Mouse (Mus musculus): Measurements from ENCODE around the gene Il12rb1.
"Not testable (repeated sequence)": the region's sequence is repeated elsewhere in the genome, so short reads cannot be mapped to it uniquely, and the experiment has no call there.

The Il12rb1 gene

DNA sequence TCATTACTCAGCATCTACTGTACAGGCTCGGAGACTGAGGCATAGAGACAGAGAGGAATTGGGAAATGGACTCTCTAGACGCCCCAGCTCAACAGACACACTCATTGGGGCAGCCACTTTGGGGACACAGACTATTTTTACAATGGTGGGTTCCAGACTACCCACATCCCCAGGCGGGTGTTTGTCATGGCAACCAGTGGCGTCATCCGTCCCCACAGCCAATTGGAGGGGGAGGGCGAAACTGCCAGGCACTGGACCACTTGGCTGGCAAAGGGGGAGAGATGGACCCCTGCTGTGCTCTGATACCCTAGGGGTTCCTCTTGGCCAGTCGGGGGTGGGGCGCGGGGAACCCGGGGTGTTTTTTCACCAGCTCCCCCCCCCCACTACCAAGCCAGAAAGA is 7.6 kb upstream of the Il12rb1 start:
- DNase-seq (ENCODE audit: low spot score): no peak

DNA sequence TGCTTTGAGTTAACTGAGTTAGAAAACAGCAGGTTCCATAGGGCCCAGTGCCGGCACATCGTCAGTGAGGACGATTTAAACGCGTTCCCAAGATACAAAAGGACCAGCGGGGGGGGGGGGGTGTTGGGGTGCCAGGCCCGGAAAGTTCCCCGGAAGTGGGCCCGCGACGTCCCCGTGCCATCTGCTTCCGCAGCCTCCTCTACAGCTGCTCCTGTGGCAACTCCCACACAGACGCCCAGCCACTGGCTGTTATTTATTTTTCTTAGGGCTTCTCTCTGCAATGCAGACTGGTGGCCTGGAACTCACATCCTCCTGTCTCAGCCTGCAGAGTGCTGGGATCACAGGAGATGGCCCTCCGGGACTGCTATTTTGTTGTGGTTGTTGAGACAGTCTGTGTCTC is 7.1 kb upstream of the Il12rb1 start:
- DNase-seq (ENCODE audit: low spot score): no peak

DNA sequence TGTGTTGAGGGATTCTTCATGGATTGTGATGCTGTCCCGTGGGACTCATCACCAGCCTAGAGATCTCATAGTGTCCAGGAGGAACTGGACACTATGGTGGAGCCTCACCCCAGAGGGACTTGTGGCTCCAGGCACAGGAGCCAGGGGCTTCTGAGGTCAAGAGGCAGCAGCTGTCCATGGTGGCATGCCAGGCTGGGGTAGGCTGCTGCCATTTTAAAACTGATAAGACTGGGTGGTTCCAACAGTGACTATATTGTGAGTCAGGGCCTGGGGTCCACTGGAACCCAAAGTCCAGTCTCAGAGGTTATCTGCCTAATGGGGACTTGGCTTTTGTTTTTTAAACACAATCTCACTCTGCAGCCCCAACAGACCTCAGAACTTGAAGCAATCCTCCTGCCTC is 6.4 kb upstream of the Il12rb1 start:
- no peak for DNase-seq (ENCODE audit: low spot score)

DNA sequence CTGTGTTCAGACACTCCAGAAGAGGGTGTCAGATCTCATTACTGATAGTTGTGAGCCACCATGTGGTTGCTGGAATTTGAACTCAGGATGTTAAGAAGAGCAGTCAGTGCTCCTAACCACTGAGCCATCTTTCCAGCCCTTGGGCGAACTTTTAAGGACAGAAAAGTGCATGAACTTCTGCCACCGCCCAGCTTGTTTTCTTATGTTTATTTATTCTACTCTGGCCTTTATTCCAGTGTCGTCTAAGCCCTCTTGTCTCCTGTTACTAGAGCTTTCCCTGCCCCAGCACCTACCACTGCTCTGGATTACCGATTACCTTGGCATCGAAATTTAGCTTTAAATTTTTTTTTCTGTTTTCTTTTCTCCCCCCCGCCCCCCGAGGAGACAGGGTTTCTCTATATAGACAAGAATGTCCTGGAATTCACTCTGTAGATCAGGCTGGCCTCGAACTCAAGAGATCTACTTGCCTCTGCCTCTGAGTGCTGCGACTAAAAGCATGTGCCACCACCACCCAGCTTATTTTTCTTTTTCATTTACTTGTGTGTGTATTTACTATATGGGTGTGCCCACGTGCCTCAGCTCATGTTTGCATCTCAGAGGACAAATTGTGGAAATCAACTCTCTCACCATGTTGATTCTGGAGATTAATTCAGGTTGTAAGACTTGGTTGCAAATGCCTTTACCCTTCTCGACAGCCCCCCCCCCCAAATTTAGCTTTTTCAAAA is 5.3 kb upstream of the Il12rb1 start:
- no peak for DNase-seq (ENCODE audit: low spot score)

DNA sequence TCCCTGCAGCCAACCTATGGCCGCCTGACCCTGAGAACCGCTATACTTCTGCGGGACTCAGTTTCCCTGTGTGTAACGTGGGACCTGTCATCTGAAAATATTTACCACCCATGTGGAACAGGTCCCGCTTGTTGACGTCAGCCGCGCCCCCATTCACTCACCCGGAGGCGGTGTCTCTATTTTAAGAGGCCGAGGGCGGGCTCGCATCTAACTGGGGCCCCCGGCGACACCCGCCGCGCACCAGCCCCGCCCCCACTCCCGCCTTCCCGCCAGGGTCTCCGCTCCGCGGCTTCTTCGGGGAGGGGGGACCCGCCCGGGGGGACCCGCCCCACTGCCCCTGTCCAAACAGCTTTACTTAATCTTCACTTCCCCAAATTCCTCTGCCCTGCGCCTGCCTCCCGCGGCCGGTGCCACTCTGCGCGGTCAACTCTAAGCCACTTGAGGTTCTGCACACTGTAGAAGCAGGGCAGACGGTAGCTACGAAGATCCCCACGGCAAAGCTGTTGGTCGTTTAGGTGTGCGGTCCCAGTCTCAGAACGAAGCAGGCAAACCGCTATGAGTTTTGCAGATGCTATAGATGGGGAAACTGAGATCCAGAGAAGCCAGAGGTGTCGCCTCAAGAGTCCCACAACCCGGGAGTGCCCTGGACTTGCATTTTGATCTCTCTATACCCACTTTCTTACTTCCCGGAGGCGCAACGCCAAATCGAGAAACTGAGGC is 4.3 kb upstream of the Il12rb1 start:
- no peak for DNase-seq (ENCODE audit: low spot score)

DNA sequence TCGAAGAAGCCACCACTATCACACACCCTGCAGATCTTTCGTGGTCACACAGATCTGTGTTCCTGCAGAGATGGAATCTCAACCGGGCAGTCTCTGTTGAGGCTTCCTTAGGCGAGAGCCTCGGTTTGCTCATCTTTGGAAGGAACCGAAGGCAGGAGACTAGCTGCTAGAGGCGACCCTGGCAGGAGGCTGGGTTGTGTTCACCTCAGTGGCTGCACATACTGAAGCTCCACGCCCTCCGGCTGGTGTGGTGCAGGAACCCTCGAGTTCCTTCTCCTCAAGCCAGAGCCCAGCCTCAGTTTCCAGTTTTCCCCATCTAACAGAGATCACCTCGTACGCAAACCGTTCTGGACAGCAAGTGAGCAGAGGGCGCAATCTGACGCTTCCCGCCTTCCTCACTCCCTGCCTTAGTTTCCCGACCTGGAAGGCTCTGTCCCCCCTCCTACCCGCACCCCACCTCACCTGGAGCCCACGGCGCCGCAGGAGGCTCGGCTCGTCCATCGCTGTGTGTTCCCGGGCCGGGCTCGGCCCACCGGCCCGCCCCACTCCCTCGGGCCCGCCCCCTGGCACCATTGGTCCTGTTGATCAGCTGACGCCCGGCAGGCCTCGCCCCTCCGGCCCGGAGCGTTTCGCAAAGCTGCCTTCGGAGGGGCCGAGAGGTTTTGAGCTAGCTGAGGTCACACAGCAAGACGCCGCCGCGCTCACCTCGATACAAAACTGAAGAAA is 3.6 kb upstream of the Il12rb1 start, which contains the start of gene Mast3:
TSS of gene Mast3 (minus strand) at position 574 of the 726 bp plus-strand sequence.
- DNase-seq (ENCODE audit: low spot score): peak; percentile 63

DNA sequence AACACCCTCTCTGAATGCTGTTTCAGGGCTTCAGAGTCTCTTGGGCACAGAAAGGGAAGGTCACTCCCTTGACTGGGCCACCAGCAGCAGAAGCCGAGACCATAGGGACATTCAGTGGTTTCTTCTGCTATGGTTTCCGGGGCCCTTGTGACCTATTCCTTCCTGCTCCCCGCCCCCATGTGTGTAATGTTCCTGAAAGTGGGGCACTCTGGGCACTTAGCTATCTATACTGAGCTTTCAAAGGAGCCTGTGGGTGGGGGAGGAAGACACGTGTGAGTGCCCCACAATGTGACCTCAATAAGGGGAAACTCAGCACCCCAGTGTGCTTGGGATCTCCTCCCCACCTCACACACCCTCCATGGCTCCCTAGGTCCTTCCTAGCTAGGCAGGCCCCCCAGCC is 1.7 kb upstream of the Il12rb1 start:
- DNase-seq (ENCODE audit: low spot score): no peak

DNA sequence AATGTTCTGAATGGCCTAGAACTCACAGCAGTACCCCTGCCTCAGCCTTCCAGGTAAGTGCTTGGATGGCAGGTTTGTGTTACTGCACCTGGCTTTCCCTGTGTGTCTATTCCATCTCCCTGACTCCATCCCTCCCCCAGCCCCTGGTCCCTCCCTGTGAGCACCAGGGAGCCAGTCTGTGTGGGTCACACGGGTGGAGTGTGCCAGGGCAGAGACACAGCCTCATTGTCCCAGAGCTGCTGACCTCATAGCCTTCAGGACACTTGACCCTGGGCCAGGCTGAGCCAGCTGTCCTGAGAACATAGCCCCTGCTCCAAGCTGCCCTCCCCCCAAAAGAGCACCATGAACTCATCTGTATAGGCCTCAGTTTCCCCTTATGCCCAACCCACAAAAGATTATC is 945 bp upstream of the Il12rb1 start:
- no peak for DNase-seq (ENCODE audit: low spot score)

DNA sequence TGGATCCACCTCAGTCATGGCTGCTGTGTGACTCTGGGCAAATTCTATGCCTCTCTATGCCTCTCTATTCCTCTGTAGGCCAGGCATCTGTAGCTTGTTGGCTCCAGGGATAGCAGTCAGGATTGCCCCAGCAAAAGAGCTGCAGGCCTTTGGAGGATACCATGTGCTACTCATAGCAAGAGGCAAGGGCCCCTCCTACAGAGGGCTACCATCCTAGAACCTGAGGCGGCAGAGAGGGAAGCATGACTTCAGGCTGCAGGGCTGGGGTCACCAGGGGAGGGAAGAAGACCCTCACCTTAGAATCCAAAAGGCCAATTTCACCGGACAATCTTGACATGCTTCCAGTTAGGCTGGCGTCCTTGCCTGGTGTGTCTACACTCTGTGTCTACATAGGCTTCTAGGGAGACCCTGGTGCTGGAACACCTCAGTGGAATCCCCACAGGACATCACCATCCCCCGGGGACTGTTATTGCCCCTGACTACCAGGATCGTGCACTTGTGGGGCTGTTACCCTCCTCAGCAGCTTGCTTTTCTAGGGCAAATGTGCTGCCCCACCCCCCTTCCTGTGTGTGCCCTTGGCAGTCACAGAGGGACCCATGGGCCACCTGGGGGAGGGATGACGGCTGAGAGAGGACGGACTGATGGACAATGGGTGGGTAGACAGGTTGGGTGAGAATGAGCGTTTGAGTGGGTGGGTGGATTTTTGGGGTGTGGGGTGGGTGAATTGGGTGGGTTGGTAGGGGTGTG is 879 bp downstream of the Il12rb1 start:
- no peak for DNase-seq (ENCODE audit: low spot score)

DNA sequence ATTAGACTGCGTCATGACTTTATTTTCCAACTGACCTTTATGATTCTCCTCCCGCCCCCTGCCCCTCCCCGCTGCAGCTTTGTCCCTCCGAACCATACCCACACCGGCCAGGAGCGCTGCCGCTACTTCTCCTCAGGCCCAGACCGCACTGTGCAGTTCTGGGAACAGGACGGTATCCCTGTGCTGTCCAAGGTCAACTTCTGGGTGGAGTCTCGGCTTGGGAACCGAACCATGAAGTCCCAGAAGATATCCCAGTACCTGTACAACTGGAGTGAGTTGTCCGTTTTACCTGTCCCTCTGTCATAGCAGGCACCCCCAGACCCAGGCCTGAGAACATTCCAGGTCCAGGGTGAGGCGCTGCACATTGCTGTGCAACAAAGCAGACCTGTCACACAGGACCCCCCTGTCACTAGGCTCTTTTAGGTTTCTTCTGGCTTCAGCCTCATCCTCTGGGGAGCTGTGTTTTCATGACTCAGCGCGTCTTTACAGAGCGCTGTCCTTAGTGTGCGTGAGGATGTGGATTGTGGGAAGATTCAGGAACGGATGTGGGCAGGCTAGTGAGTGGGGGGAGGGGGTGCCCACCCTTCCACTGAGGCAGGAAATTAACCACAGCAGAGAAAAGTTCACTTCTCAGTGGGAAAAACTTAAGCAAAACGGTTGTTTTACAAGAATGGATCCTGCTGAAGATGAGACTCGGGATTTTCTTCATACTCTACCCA is 2.9 kb downstream of the Il12rb1 start:
- no peak for DNase-seq (ENCODE audit: low spot score)

DNA sequence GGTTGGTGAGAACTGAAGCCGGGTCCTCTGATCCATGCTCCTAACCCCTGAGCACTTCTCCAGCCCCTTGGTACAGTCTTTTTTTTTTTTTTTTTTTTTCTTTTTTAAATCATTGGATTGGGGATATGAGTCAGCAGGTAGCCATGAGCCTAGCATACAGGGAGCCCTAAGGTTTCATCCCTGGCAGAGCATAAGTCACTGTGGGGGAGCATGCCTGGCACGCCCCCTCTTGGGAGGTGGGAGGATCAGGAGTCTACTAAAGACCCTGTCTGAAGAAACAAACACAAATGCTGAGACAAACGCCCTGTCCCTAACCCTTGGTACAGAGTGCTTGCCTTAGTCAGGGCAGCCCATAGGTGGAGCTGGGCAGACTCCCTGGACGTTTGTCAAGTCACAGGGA is 3.8 kb downstream of the Il12rb1 start:
- DNase-seq (ENCODE audit: low spot score): no peak

DNA sequence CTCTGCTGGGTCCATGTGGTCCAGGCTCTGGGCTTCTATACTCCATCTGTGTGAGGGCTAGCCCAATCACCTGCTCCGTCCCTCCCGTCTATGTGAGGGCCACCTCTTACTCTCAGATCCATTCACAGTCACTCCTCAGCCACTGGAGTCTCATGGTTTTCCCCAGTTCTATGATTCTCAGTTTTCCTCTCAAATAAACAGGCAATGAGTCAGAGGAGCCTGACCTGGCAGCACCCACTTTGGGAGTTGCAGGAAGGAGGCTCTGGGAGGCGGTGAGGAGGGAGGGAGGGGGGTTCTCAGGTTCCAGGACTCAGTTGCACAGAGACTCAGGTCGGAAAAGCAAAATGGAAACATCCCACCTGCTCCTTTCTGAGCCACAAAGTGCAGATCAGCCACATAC is 4.6 kb downstream of the Il12rb1 start:
- no peak for DNase-seq (ENCODE audit: low spot score)

DNA sequence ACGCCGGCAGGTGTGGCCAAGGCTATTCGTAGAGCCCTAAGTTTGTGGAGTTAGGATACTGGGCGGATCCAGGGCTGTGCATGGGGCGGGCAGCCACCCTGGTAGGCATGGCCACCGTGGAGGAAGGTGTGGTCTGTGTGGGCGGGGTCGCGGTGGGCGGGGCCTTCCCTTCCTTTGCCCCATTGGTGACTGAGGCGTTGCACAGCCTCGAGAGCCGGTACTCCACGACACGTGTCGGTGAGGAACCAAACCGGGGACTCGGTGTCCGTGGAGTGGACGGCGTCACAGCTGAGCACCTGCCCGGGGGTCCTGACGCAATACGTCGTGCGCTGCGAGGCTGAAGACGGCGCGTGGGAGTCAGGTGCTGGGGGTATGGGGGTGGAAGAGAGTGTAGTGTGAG is 8.4 kb downstream of the Il12rb1 start:
- no peak for DNase-seq (ENCODE audit: low spot score)

DNA sequence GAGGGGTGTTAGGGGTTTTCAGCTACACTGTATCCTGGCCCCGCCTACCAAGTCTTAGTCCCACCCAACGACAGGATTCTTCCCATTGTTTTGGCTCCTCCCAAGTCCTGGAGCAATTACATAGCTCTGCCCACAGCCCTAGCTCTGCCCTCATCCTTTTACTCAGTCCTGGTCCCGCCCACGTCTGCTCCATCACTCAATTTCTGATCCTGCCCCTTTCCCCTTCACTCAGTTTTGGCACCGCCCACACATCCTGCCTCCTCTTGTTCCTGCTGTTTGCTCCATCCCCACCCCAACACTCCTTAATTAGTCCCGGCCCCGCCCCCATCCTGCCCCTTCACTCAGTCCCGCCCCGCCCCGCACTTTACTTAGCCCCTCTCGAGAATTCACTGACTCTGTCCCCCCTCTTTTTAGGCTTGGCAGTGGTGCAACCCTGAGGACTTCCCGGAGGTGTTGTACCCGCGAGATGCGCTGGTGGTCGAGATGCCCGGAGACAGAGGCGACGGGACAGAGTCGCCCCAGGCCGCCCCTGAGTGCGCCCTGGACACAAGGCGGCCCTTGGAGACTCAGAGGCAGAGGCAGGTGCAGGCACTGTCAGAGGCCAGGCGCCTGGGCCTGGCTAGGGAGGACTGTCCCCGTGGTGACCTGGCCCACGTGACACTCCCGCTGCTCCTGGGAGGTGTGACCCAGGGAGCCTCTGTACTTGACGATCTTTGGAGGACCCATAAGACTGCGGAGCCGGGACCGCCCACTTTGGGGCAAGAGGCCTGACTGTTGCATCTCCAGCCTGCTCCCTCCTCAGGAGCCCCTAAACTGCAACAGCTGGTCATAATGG is 12.1 kb downstream of the Il12rb1 start:
- no peak for DNase-seq (ENCODE audit: low spot score)

DNA sequence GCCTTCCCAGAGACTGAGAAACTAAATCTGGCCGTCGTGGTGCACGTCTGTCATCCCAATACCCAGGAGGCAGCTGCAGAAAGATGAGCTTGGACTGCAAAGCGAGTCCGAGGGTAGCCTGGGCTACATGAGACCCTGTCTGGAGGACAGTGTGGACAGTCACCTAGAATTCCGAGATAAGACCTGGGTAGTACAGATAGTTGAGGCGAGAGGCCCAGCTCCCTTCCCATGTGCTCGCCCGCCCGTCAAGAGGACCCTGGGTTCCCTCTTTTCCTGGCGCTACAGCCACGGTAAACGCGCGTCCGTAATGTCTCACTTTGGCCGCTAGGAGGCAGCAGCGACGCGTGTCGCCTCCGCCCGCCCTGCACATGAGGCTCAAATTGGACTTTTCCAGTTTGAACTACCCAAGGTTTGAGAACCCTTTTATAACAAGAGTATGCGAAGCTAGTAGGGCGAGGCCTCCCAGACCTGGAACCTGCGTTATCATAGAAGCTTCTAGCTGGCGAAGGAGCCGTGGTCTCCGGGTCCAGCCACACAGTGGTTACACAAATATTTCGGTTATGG is 13.2 kb downstream of the Il12rb1 start:
- peak; percentile 42 for DNase-seq (ENCODE audit: low spot score)

DNA sequence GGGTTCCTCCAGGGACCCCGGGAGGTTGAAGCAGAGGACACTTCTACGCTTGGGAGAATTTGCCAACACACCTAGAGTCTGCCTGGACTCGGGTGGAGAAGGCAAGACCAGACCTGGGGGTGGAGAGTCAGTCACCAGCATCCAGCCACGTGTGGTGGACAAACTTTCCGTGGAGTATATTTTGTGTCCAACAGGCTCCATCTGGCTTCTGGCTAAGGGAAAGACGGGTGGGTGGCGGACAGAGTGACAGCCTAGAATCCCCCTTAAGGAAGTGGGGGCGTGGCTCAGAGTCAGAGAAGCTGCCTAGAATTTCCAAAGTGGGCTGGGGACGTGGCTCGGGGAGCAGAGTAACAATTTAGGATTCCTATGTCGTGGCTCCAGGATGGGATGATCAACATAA is 13.7 kb downstream of the Il12rb1 start:
- DNase-seq (ENCODE audit: low spot score): no peak

DNA sequence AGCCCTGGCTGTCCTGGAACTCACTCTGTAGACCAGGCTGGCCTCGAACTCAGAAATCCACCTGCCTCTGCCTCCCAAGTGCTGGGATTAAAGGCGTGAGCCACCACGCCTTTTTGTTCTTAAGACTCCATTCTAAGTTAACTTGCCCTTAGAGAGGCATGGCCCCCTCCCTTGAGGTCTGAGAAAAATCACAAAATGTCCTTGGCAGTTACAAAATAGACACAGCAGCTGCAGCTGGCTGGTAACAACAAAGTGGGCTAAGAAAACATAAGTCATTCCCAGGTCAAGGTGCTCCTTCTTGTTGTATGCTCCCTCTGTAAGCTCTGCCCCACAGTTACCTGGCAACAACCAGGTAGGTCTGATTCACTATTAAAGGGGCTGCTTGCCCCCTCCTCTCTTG is 14.3 kb downstream of the Il12rb1 start:
- not testable (repeated sequence) for DNase-seq (ENCODE audit: low spot score)

DNA sequence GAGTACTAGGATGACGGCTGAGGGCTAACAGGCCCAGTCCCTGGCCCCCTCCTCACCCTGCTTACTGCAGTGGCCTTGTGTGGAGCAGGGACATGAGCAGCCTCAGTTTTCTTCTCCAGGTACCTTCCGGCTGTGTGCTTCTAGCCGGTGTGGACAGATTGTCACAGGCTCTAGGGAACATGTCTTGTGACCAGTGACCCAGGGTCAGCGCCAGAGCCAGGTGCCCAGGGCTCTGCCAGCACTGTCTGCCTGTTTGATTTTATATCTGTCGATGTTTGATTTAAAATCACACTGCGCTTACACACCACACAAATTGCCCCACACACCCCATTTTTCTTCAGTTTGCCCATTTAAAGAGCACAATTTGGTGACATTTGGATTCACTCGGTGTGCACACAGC is 15.6 kb downstream of the Il12rb1 start:
- DNase-seq (ENCODE audit: low spot score): no peak

DNA sequence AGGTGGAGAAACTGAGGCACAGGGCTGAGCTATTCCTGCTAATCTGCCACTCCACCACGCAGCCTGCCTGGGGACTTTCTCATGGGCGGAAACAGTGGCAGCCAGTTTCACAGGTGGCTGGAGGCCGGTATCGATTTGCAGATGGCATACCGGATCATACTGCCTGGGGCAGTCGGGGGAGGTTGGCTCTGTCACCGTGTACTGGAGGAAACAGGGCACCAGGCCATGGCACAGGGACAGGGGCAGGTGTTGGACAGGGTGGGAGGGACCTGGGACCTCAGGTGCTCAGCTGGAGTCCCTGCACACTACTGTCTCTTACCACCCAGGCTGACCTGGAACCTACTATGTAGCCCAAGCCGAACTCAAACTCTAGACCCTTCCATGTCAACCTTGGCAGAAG is 17.6 kb downstream of the Il12rb1 start:
- no peak for DNase-seq (ENCODE audit: low spot score)

DNA sequence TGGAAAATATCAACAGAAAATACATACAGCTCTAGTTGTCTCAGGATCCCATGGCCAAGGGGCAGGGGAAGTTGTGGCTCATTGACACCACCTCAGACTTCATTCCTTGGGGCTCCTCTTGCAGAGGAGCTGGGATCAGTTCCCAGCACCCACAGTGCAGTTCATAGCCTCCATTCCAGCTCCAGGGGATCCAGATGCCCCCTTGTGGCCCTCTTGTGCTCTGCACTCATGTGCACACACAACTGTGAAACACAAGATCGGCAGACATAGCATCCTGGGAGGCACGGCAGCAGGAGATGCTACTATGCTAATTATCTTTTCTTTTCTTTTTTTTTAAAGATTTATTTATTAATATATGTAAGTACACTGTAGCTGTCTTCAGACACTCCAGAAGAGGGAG is 18.8 kb downstream of the Il12rb1 start:
- no peak for DNase-seq (ENCODE audit: low spot score)

DNA sequence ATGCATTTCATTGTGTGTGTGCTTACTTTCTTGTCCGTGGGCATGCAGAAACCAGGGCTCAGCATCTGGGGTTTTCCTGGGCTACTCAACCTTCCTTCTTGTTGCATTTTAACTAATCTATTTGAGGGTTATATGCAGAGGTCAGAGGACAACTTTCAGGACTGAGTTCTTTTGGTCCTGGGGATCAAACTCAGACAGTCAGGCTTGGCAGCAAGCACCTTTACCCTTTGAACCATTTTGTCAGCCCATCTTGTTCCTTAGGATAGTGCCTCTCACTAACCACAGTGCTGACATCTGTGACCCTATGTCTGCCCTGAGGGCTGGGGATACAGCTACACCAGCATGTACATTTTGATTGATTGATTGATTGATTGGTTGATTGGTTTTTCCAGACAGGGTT is 19.5 kb downstream of the Il12rb1 start:
- no peak for DNase-seq (ENCODE audit: low spot score)

Data from ovary, postnatal 10 days (tissue).